Mouse (Mus musculus) midbrain, embryonic 10.5 days (tissue): ENCODE measurements around the gene Rnf225. TPM values are rescaled to one million over a fixed set of nuclear protein-coding genes. Genes with fewer than 3 reads are reported as not detected.
"Not testable (repeated sequence)": the region's sequence is repeated elsewhere in the genome, so short reads cannot be mapped to it uniquely, and the experiment has no call there.

Experiments used
- DNase-seq: peaks from one replicate; pipeline ENCODE4 v3.0.0-alpha.2; 2017; ENCODE audit warnings: low spot score
- H3K27ac ChIP-seq: fragments of 300-500 bp; sonication (generic); replicated peaks from 2 replicates; pipeline ENCODE4 v1.5.1; 2016; ENCODE audit warnings: mild to moderate bottlenecking
- H3K27me3 ChIP-seq: fragments of 300-500 bp; sonication (generic); 2 replicates; pipeline ENCODE4 v1.6.1; 2016; ENCODE audit warnings: low read depth, mild to moderate bottlenecking; ENCODE audit not compliant: poor library complexity, severe bottlenecking
- H3K36me3 ChIP-seq: fragments of 300-500 bp; sonication (generic); 2 replicates; pipeline ENCODE4 v1.6.1; 2016; ENCODE audit warnings: mild to moderate bottlenecking, moderate library complexity
- H3K4me1 ChIP-seq: fragments of 300-500 bp; sonication (generic); 2 replicates; pipeline ENCODE4 v1.6.1; 2016
- H3K4me3 ChIP-seq: fragments of 300-500 bp; sonication (generic); 2 replicates; pipeline ENCODE4 v1.5.1; 2016; ENCODE audit warnings: mild to moderate bottlenecking, moderate library complexity
- H3K9me3 ChIP-seq: fragments of 300-500 bp; sonication (generic); replicated peaks from 2 replicates; pipeline ENCODE4 v1.6.1; 2016; ENCODE audit warnings: mild to moderate bottlenecking
- WGBS: fragments of 180-500 bp; shearing (Covaris S2); methylation state at CpG from one replicate; pipeline ENCODE4 v1.1.7; 2016; 5-methylcytosine and 5-hydroxymethylcytosine counted together
- polyA plus RNA-seq: library from polyadenylated mRNA; unstranded; fragments of >200 nt; fragmentation: Nextera tagmentation; extraction: Ambion mirVana; gene quantifications from 2 replicates; pipeline ENCODE4 v1.2.1, GENCODE M21; 2016

Rnf225 gene
- polyA plus RNA-seq, 1 experiment from 2014 or later = 0.47 TPM

DNA sequence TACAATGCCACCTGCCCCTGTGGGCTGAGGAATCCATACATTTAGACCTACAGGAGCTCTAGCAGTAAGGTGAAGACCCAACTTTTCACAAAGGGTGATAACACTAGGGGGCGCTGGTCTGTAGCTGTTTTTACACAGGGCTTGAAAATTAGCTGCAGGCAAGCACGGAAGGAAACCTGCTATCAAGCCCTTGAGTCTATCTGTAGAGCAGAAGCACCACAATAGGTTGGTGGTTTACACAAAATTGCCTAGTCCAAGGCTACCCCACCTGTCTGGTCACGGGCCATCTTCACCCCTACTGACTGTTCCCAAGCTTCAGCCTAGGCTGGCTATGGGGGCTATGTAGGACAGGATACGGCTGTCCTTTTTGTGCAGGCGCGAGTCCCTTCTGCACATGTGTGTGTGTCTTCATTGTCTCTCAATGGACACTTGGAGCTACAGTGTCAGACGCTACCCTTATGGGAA, 17.7 kb upstream of the Rnf225 start:
- no peaks in the 10 kb centered on the region for H3K9me3 ChIP-seq
- peaks cover 11% of the 10 kb centered on the region for H3K4me1 ChIP-seq
- peak; percentile 68 for DNase-seq
- WGBS = 41% methylated on average over 7 of the region's 7 CpGs
- H3K36me3 ChIP-seq = peaks cover 48% of the 10 kb centered on the region
- H3K27me3 ChIP-seq = no peaks in the 10 kb centered on the region
- H3K4me3 ChIP-seq = peak overlapping the region; percentile 59
- H3K27ac ChIP-seq = peak overlapping the region; percentile 86

DNA sequence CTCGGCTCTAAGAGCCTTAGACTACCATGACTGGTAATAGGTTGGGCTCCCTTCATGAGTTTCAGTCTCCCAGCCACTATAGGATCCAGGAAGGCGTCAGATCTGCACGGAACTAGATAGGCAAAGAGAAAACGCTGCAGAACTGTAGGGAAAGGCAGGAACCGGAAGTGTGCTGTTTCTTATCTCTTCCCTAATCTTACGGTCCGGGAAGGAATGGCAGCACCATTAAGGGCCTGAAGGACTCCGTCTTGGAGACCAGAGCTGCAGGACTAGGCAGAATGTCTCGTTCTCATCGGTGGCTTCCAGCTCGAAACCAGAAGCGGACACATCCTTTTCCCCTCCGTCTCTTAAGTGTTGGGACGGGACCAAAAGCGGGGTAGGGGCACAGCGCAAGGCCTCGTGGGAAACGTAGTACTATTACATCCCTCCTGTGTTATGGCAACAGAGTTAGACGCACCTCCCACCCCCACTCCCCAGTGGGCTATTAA, 17.0 kb upstream of the Rnf225 start:
- 11% methylated on average over 19 of the region's 19 CpGs for WGBS
- Histone ChIP-seq H3K9me3 (no peaks in the 10 kb centered on the region), H3K27ac (peak overlapping the region; percentile 86), H3K4me3 (peak overlapping the region; percentile 59), H3K4me1 (peaks cover 11% of the 10 kb centered on the region), H3K27me3 (no peaks in the 10 kb centered on the region), H3K36me3 (peaks cover 41% of the 10 kb centered on the region)
- peak; percentile 57 for DNase-seq

DNA sequence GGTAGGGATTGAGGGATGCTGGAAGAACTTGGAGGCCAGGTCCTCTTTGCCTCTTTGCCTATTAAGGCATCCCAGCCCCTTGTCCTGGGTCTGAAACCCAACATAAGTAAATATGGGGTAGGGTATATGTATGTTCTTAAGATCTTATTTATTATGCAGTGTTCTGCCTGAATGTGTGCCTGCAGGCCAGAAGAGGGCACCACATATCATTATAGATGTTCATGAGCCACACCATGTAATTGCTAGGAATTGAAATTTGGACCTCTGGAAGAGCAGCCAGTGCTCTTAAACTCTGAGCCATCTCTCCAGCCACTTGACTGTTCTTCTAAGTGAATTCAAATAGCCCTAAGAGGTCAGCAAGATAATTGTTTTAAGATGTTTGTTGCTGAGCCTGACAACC, 13.7 kb upstream of the Rnf225 start:
- Histone ChIP-seq H3K36me3 (peaks cover 8% of the 10 kb centered on the region), H3K27ac (no peak overlapping the region), H3K4me3 (no peak overlapping the region), H3K4me1 (peaks cover 11% of the 10 kb centered on the region), H3K27me3 (no peaks in the 10 kb centered on the region), H3K9me3 (no peaks in the 10 kb centered on the region)
- DNase-seq = no peak

DNA sequence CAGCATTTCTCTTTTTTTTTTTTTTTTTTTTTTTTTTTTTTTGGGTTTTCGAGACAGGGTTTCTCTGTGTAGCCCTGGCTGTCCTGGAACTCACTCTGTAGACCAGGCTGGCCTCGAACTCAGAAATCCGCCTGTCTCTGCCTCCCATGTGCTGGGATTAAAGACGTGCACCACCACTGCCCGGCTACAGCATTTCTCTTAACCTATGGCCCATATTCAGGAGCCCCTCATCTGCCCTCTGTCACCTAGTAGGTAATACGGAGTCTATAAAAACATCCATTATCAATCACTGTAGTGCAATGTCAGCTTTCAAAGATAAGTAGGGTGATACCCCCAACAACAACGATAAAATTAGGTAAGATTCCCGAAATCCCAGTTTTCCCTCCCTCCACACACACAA, 6.7 kb upstream of the Rnf225 start:
- not testable (repeated sequence) for H3K27ac ChIP-seq, H3K9me3 ChIP-seq, DNase-seq, H3K27me3 ChIP-seq
- peak overlapping the region; percentile 91 for H3K4me3 ChIP-seq
- 89% methylated on average over 7 of the region's 8 CpGs for WGBS
- peaks cover 25% of the 10 kb centered on the region for H3K4me1 ChIP-seq
- H3K36me3 ChIP-seq = peaks cover 26% of the 10 kb centered on the region

DNA sequence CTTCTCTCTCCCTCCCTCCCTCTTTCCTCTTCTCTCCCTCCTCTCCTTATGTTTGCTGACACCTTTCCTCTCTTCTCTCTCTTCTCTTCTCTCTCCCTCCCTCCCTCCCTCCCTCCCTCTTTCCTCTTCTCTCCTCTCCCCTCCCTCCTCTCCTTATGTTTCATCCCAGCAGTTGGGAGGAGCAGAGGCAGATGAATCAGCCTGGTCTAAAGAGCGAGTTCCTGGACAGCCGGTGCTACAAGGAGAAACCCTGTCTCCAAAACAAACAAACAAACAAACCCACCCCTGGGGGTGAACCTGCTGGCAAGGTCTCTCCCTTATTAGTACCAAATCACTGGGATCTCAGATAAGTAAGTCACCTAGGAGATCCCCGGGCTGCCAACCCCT, 5.9 kb upstream of the Rnf225 start:
- no peaks in the 10 kb centered on the region for H3K9me3 ChIP-seq
- 0% methylated on average over 3 of the region's 3 CpGs for WGBS
- peaks cover 12% of the 10 kb centered on the region for H3K27me3 ChIP-seq
- peaks cover 25% of the 10 kb centered on the region for H3K4me1 ChIP-seq
- no peak for DNase-seq
- H3K4me3 ChIP-seq = peak overlapping the region; percentile 91
- peaks cover 35% of the 10 kb centered on the region for H3K36me3 ChIP-seq
- H3K27ac ChIP-seq = peak overlapping the region; percentile 95

DNA sequence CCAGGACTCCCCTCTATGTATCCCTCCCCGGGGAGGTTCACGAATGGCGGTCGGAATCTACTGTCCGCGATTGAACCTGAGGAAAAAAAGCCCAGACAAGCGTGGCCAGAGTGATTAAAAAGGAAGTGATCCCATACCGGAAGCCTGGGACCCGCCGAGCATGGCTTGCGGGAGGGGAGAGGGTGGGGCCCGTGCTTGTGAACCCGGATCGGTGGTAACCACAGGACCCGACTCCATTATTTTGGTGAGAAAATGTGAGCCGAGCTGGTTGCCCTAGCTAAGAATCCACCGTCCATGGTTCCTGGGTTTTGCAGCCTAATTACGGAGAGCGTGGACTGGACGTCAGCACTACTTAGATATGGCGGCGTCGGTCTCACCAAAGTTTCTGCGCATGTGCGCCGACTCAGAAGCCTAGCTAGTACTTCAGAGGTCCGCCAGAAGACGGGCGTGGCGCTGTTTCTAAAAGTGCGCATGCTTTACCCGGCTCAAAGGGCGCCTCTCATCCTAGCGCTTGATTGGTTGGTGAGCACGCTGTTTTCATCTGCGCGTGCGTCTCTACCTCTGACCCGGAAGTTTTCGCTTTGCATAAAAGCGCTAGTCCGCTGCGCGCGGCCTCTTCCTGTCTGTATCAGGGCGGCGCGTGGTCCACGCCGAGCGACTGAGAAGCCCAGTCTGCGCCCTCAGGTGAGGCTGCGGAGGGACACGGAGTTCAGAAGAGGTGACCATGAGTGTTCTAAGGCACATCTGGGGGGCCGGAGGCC, 5.3 kb upstream of the Rnf225 start, which contains the start of gene Rps5:
Gene Rps5, plus strand, starts transcription at position 586 of the 761 bp plus-strand sequence.
- DNase-seq = peak; percentile 99
- peaks cover 25% of the 10 kb centered on the region for H3K4me1 ChIP-seq
- peaks cover 40% of the 10 kb centered on the region for H3K36me3 ChIP-seq
- no peaks in the 10 kb centered on the region for H3K9me3 ChIP-seq
- under 1% methylated on average over 55 of the region's 55 CpGs for WGBS
- H3K27ac ChIP-seq = peak within 1 kb of the TSS; percentile 95
- H3K27me3 ChIP-seq = peaks cover 18% of the 10 kb centered on the region
- peak within 1 kb of the TSS; percentile 91 for H3K4me3 ChIP-seq

DNA sequence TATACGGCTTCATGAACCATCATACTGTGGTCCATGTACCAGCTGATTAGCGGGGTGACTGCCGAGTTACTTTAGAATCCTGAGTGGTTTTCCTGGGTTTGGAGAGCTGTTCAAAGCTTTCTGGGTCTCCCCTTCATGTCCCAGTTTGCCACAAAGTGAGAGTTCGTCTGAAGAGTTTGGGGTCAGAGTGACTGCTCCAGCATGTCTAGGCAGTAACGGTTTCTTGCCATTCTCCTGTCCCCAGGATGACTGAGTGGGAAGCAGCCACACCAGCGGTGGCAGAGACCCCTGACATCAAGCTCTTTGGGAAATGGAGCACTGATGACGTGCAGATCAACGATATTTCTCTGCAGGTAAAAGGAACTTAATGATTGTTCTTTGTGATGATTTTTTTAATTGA, 4.5 kb upstream of the Rnf225 start:
- Histone ChIP-seq H3K4me1 (peaks cover 30% of the 10 kb centered on the region), H3K27me3 (peaks cover 26% of the 10 kb centered on the region), H3K9me3 (no peaks in the 10 kb centered on the region), H3K4me3 (peak overlapping the region; percentile 91), H3K27ac (peak overlapping the region; percentile 95), H3K36me3 (peaks cover 44% of the 10 kb centered on the region)
- no peak for DNase-seq
- WGBS = 5% methylated on average over 8 of the region's 8 CpGs

DNA sequence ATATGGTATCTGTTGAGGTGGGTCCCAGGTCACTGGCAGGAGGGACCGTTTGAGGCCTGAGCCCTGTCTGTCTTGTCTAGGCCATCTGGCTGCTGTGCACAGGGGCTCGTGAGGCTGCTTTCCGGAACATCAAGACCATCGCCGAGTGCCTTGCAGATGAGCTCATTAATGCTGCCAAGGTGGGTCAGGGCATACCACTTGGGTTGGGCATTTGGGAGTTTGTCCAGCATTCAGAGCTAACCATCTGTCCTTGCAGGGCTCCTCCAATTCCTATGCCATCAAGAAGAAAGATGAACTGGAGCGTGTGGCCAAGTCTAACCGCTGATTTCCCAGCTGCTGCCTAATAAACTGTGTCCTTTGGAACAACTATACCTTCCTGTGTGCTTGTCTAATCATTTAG, 900 bp upstream of the Rnf225 start:
- H3K36me3 ChIP-seq = peaks cover 68% of the 10 kb centered on the region
- 91% methylated on average over 7 of the region's 7 CpGs for WGBS
- H3K4me3 ChIP-seq = no peak overlapping the region
- H3K27ac ChIP-seq = no peak overlapping the region
- H3K4me1 ChIP-seq = peaks cover 30% of the 10 kb centered on the region
- no peak for DNase-seq
- no peaks in the 10 kb centered on the region for H3K9me3 ChIP-seq
- H3K27me3 ChIP-seq = peaks cover 50% of the 10 kb centered on the region

DNA sequence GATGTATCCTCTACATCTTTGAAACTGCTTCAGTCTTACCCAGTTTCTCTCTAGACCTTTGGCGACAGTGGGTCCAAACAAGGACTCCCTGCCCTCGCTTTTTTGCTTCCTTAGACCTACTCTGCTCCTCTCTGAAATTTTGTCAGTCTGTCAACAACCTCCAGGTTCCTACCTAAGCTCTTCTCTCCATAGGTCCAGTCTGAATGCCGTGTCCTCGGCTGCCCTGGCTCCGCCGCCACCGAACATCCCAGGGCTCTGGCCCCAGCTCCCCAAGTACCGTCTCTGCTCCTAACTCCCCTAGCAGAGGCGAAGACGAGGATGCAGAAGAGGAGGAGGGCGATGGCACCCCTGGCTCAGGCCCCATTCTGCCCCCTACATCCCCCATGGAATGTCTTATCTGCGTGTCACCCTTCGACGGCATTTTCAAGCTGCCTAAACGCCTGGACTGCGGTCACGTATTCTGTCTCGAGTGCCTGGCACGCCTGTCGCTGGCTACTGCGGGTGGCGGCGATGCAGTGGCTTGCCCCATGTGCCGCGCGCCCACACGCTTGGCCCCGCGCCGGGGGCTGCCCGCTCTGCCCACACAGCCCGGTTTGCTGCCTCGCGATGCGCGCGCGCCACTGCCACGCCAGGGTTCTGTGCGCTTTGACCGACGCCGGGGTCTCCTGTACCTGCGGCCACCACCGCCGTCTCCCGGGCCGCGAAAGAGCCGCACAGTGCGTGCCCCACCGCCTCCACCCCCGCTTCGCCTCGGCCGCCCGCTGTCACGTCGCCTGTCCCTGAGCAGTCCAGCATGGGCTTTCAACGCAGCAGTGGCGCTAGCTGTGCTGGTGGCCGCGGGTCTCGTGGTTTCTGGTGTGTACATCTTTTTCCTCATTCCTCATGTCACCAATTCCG, 725 bp downstream of the Rnf225 start:
- H3K4me3 ChIP-seq = peak overlapping the region; percentile 46
- peaks cover 68% of the 10 kb centered on the region for H3K36me3 ChIP-seq
- H3K27me3 ChIP-seq = peaks cover 50% of the 10 kb centered on the region
- 4% methylated on average over 65 of the region's 65 CpGs for WGBS
- H3K9me3 ChIP-seq = no peaks in the 10 kb centered on the region
- peak overlapping the region; percentile 46; the same call in 1 of the 2 replicates for H3K27ac ChIP-seq
- peak; percentile 47 for DNase-seq
- peaks cover 25% of the 10 kb centered on the region for H3K4me1 ChIP-seq

DNA sequence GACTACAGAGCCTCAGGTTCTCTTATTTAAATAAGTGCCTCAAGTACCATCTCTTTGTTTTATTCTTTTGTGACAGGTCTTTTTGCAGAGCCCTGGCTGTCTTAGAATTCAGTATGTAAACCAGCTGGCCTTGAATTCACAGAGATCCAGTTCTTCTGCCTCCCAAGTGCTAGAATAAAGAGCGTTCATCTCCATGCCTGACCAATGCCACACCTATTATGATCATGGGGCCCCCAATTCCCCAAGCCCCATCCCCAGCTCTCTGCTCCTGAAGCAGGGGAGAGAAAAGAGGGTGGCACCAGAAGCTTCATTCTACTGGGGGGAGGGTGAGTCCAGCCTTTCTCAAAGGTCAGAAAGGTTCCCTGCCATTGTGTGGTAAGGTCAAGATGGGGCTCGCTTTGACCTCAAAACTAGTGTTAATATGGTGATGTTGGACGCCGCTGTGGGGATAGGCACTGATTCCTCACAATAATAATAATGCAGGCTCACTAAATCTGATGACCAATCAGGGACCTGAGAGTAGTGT, 6.5 kb downstream of the Rnf225 start:
- Histone ChIP-seq H3K9me3 (no peaks in the 10 kb centered on the region), H3K27me3 (peaks cover 14% of the 10 kb centered on the region), H3K4me1 (peaks cover 12% of the 10 kb centered on the region), H3K4me3 (no peak overlapping the region), H3K27ac (no peak overlapping the region; the same call in 1 of the 2 replicates), H3K36me3 (peaks cover 15% of the 10 kb centered on the region)
- whole genome bisulfite sequencing = 51% methylated on average over 4 of the region's 4 CpGs
- no peak for DNase-seq

DNA sequence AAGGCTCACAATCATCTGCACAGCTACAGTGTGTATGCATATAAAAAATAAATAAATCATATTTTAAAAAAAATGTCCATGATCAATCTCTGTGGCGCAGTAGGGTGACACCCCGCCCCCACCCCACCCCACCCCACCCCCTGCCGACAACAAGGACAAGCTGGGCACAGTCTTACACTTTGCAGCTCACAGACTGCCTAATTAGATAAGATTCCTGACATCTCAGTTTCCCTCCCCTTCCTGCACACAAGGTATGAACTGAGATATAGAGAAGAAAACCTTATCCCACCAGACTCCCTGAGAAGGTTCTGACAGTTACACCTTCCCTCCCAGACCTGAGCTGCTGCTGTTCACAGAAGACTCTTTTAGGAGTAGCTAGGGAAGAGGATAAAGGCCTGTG, 7.6 kb downstream of the Rnf225 start:
- Histone ChIP-seq H3K9me3 (no peaks in the 10 kb centered on the region), H3K4me1 (peaks cover 12% of the 10 kb centered on the region), H3K4me3 (no peak overlapping the region), H3K27me3 (peaks cover 3% of the 10 kb centered on the region; the same call in 1 of the 2 replicates), H3K27ac (no peak overlapping the region), H3K36me3 (0 out of 2 replicates have a peak, but pooled peaks cover 5% of the 10 kb centered on the region)
- no peak for DNase-seq
- WGBS = 85% methylated on average over 3 of the region's 3 CpGs

DNA sequence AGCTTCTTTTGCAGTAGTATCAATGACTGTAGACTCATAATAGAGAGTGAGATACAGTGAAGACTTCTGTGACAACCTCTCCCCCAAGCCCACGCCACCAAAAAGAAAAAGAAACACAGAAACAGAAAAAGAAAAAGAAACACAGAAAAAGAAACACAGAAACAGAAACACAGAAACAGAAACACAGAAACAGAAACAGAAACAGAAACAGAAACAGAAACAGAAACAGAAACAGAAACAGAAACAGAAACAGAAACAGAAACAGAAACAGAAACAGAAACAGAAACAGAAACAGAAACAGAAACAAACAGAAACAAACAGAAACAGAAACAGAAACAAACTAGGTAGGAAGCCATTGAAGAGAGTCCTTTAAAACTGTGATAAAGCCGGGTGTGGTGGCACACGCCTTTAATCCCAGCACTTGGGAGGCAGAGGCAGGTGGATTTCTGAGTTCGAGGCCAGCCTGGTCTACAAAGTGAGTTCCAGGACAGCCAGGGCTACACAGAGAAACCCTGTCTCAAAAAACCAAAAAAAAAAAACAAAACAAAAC, 10.1 kb downstream of the Rnf225 start:
- H3K36me3 ChIP-seq, H3K27ac ChIP-seq, DNase-seq, H3K9me3 ChIP-seq, H3K27me3 ChIP-seq, H3K4me3 ChIP-seq: not testable (repeated sequence)
- peaks cover 12% of the 10 kb centered on the region for H3K4me1 ChIP-seq
- WGBS = 82% methylated on average over 4 of the region's 4 CpGs
